Mouse (Mus musculus) stomach, postnatal 0 days (tissue): Measurements from ENCODE around the gene Cryba4. TPM values are rescaled to one million over a fixed set of nuclear protein-coding genes. Genes with fewer than 3 reads are reported as not detected.
A peak's percentile ranks its signal among the peaks of the same experiment; 100 is the strongest.

Source experiments
- ATAC-seq: fragments of 200-750 bp; cut with Nextera tagmentation; 2 replicates; pipeline ENCODE4 v1.8.0; 2017; ENCODE audit not compliant: low FRiP score, low TSS enrichment
- DNase-seq: peaks from one replicate; pipeline ENCODE4 v3.0.0-alpha.2; 2016; ENCODE audit warnings: low spot score
- H3K27ac ChIP-seq: fragments of 300-500 bp; sonication (generic); replicated peaks from 2 replicates; pipeline ENCODE4 v1.5.1; 2014; ENCODE audit warnings: mild to moderate bottlenecking, control low read depth
- H3K27me3 ChIP-seq: fragments of 300-500 bp; sonication (generic); 2 replicates; pipeline ENCODE4 v1.6.1; 2014; ENCODE audit warnings: low read length; ENCODE audit not compliant: control insufficient read depth, insufficient read depth
- H3K36me3 ChIP-seq: fragments of 300-500 bp; sonication (generic); 2 replicates; pipeline ENCODE4 v1.6.1; 2014; ENCODE audit warnings: low read length, mixed read lengths; ENCODE audit not compliant: control insufficient read depth, insufficient read depth
- H3K4me1 ChIP-seq: fragments of 300-500 bp; sonication (generic); replicated peaks from 2 replicates; pipeline ENCODE4 v1.6.1; 2014; ENCODE audit warnings: antibody characterized with exemption; ENCODE audit not compliant: control insufficient read depth, insufficient read depth
- H3K4me2 ChIP-seq: fragments of 300-500 bp; sonication (generic); replicated peaks from 2 replicates; pipeline ENCODE4 v1.6.1; 2014; ENCODE audit warnings: low read depth, mild to moderate bottlenecking, control low read depth, moderate library complexity
- H3K4me3 ChIP-seq: fragments of 300-500 bp; sonication (generic); 2 replicates; pipeline ENCODE4 v1.5.1; 2014; ENCODE audit warnings: low read depth, low read length, control low read depth
- H3K9ac ChIP-seq: fragments of 300-500 bp; sonication (generic); 2 replicates; pipeline ENCODE4 v1.6.1; 2014; ENCODE audit warnings: mild to moderate bottlenecking, low read length, control low read depth, mixed read lengths
- H3K9me3 ChIP-seq: fragments of 300-500 bp; sonication (generic); 2 replicates; pipeline ENCODE4 v1.6.1; 2016; ENCODE audit warnings: low read length; ENCODE audit not compliant: control insufficient read depth
- CTCF ChIP-seq: IDR thresholded peaks from 2 replicates; pipeline ENCODE4 v1.5.1; 2016; ENCODE audit warnings: antibody characterized with exemption, low read depth, mild to moderate bottlenecking, moderate library complexity
- EP300 ChIP-seq: optimal IDR thresholded peaks from 2 replicates; pipeline ENCODE3; 2016; ENCODE audit warnings: antibody characterized with exemption
- WGBS: fragments of 180-500 bp; shearing (Covaris S2); extraction: QIAGEN DNeasy Blood & Tissue Kit; methylation state at CpG from one replicate; pipeline ENCODE4 v1.1.7; 2014; 5-methylcytosine and 5-hydroxymethylcytosine counted together
- polyA plus RNA-seq: library from polyadenylated mRNA; unstranded; fragments of >200 nt; fragmentation: Nextera tagmentation; extraction: Ambion mirVana; gene quantifications from 2 replicates; pipeline ENCODE4 v1.2.1, GENCODE M21; 2015

The Cryba4 gene
- polyA plus RNA-seq, 1 experiment from 2014 or later, result 2.2 TPM

DNA sequence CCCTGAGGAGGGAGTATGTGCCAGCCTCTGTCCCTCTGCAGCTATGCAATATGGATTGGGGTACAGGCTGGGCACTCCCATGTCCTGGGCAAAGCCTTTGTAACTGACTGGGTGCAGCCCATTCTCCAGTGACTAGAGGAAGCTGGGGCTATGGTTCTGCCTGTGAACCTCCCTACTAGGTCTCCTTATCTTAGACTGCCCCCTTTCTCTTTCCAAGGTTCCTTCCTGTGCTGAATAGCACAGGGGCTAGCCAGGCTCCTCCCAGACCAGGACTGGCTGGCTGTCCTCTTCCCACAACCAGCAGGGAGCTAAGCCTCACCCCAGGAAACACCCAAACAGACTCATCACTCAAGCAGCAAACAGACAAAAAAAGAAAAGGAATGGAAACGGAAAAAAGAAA lies 32.9 kb downstream of the Cryba4 start:
- TF ChIP-seq EP300 (no peak), CTCF (no peak)
- 11% methylated on average over 1 of the region's 1 CpGs for WGBS
- DNase-seq (no peak), ATAC-seq (no peak)
- Histone ChIP-seq H3K9ac (no peak overlapping the region), H3K27ac (no peak overlapping the region), H3K4me2 (no peak overlapping the region), H3K9me3 (no peaks in the 10 kb centered on the region), H3K4me3 (no peak overlapping the region), H3K4me1 (no peaks in the 10 kb centered on the region), H3K27me3 (no peaks in the 10 kb centered on the region), H3K36me3 (no peaks in the 10 kb centered on the region)

DNA sequence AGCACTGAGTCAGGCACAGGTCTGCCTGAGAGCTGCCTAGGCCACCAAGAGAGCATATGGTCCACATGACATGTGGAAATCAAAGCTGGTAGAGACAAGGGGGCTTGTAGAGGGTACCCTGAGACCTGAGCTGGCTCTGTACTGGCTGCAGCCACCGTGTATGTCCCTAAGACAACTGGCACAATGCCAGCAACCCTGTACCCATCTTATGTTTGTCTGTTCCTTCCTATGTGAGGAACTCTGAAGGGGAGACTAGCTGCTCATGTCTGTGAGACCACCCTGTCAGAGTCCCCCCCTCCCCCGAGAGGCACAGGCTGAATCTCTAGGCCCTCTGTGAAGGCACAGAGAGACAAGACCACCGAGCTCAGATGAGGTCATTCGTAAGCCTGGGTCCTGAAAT lies 33.6 kb downstream of the Cryba4 start:
- no peak overlapping the region for H3K4me3 ChIP-seq
- no peaks in the 10 kb centered on the region for H3K36me3 ChIP-seq
- H3K4me1 ChIP-seq, result no peaks in the 10 kb centered on the region
- H3K4me2 ChIP-seq, result no peak overlapping the region
- no peak overlapping the region for H3K27ac ChIP-seq
- DNase-seq, result no peak
- no peaks in the 10 kb centered on the region for H3K27me3 ChIP-seq
- no peak overlapping the region for H3K9ac ChIP-seq
- ATAC-seq, result no peak
- 57% methylated on average over 4 of the region's 4 CpGs for WGBS
- H3K9me3 ChIP-seq, result no peaks in the 10 kb centered on the region
- no peak for TF ChIP-seq CTCF
- no peak for TF ChIP-seq EP300

DNA sequence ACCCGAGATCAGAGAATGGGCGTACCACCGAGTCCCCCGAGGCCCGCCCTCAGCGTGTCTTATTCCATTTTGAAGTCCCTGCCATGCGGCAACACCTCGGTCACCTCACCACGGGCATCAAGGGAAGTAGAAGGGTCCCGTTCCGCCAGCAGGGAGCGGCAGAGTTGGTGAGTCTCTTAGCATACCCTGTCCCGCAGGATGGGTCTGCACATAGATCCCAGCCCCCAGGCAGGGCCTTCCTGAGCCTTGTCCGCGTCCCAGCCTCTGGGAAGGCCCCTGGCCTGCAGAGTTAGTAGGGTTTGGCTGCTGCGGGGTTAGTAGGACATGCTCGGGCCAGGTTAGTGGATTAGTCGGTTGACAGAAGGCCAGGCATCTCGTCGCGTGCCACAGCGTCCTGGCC lies 35.3 kb downstream of the Cryba4 start:
- no peak for DNase-seq
- Histone ChIP-seq H3K27ac (no peak overlapping the region), H3K9ac (no peak overlapping the region), H3K4me2 (no peak overlapping the region), H3K4me3 (no peak overlapping the region), H3K4me1 (no peaks in the 10 kb centered on the region), H3K9me3 (no peaks in the 10 kb centered on the region), H3K27me3 (no peaks in the 10 kb centered on the region), H3K36me3 (no peaks in the 10 kb centered on the region)
- WGBS, result 52% methylated on average over 21 of the region's 22 CpGs
- no peak for ATAC-seq
- TF ChIP-seq CTCF (no peak; the same call in 1 of the 2 replicates), EP300 (no peak)

DNA sequence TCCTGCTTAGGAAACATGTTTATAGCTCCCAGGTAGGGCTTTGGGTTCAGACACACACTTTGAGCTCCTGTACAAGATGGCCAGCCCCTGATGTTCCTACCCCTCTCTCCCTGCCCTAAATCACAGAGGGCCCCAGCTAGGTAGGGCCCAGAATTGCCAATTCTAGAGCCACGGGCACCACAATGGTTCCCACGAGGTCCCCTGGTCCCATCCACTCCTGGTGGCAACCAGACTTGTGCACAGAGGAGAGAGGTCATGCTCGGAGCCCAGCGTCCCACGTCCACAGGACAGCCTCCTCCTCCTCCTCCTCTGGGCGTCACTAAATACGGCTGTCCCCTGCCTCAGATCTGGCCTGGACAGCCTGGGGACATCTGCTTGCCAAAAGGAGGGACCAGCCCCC lies 36.0 kb downstream of the Cryba4 start:
- H3K4me1 ChIP-seq, result no peaks in the 10 kb centered on the region

DNA sequence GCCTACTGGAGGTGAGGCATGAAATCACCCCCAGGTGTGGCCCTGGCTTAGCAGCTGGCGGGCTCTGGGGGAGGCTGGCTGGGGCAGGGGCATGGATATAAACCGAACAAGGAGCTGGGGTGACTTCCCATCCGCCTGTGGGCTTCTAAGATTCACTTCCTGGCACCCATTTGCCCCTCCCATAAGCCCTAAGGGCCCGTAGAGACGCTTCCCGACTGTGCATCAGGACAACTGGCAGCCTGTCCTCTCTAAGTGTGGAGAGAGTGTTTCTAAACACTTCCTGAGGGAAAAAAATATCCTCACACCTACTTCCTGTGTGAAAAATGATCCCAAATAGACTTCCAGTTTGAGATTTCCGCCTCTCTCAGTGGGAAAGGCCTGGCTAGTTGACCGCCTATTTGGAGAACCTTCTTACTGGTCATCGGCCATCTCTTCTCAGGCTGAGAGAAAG lies 36.5 kb downstream of the Cryba4 start:
- DNase-seq, result no peak
- Histone ChIP-seq H3K4me3 (no peak overlapping the region), H3K9me3 (no peaks in the 10 kb centered on the region), H3K27me3 (no peaks in the 10 kb centered on the region), H3K36me3 (no peaks in the 10 kb centered on the region), H3K27ac (no peak overlapping the region), H3K9ac (no peak overlapping the region), H3K4me2 (0 out of 2 replicates have a peak overlapping the region, but pooled peaks have one; percentile 6), H3K4me1 (no peaks in the 10 kb centered on the region)
- no peak; the same call in 1 of the 2 replicates for ATAC-seq
- 53% methylated on average over 9 of the region's 9 CpGs for WGBS
- TF ChIP-seq CTCF (no peak), EP300 (no peak)

More for the DNA sequence above, 36.0 kb downstream of the Cryba4 start:
- Histone ChIP-seq H3K4me2 (no peak overlapping the region), H3K27ac (no peak overlapping the region), H3K36me3 (no peaks in the 10 kb centered on the region), H3K27me3 (no peaks in the 10 kb centered on the region), H3K4me3 (no peak overlapping the region), H3K9me3 (no peaks in the 10 kb centered on the region), H3K9ac (no peak overlapping the region)
- ATAC-seq (no peak), DNase-seq (no peak)
- WGBS, result 78% methylated on average over 6 of the region's 7 CpGs
- TF ChIP-seq EP300 (no peak), CTCF (no peak)

DNA sequence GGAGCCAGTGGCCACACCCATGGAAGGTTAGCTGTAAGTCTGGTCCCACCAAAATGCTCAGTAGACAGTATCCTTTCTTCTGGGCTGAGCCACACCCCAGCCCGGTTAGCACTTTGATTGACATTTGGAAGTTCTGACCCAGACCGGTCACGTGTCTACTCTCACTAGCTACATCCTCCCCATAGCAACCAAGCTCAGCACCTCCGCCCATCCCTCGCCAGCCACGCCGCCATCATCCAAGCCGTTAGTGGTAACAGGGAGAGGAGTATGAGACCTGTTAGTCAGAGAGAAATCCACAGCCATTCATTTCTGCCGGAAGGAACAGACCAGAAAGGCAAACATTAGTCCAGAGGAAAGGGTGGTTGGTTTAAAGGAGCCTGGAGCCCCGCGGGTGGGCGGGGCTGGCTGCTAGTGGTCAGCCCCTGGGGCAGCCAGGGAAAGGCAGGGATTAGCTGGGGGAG lies 37.0 kb downstream of the Cryba4 start:
- TF ChIP-seq EP300 (no peak), CTCF (no peak)
- Histone ChIP-seq H3K9me3 (no peaks in the 10 kb centered on the region), H3K36me3 (no peaks in the 10 kb centered on the region), H3K27me3 (no peaks in the 10 kb centered on the region), H3K9ac (no peak overlapping the region), H3K4me3 (no peak overlapping the region), H3K4me1 (no peaks in the 10 kb centered on the region), H3K4me2 (0 out of 2 replicates have a peak overlapping the region, but pooled peaks have one; percentile 6), H3K27ac (no peak overlapping the region)
- WGBS, result 31% methylated on average over 12 of the region's 12 CpGs
- ATAC-seq (peak; percentile 18; the same call in 1 of the 2 replicates), DNase-seq (no peak)
